Mouse (Mus musculus): ENCODE measurements around the gene BC030499.

The BC030499 gene

DNA sequence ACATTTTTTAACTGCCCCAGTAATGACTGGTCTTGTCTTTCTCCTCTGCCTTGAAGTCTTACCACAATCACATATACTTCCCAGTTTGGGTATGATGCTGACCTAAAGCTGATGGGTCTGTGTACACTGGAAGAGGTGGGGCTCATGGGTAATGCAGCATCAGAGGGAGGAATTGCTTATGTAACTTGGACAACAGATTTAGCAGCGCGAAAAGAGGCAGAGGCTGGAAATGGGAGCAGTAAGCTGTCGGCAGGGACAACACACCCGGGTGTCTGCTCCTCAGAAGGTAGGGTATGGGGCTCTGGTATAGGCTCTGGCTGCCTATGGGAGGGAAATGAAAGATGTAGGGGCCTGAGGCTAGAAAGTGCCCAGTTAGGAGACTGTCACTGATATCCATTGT lies at the start of gene BC030499:
Gene BC030499 (plus strand): TSS at position 188 of the 400 bp plus-strand sequence.
- no peak for DNase-seq

DNA sequence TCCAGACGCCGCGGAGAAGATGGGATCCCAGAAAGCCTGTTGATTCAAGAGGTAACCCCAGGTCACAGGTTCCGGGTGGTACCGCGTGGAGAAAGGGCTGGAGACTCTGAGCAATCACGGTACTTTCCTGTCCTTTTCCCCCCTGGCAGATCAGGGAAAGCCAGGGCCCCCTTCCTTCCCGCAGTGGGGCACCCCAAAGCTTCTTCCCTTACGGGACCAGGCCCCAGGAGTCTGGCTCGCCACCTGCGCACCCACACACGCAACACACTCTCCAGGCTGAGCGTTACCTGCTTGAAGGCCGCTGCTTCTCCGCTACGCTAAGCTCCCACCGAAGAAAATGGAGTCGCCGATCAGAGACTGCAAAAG lies 45.4 kb upstream of the BC030499 start:
- no peak for DNase-seq

DNA sequence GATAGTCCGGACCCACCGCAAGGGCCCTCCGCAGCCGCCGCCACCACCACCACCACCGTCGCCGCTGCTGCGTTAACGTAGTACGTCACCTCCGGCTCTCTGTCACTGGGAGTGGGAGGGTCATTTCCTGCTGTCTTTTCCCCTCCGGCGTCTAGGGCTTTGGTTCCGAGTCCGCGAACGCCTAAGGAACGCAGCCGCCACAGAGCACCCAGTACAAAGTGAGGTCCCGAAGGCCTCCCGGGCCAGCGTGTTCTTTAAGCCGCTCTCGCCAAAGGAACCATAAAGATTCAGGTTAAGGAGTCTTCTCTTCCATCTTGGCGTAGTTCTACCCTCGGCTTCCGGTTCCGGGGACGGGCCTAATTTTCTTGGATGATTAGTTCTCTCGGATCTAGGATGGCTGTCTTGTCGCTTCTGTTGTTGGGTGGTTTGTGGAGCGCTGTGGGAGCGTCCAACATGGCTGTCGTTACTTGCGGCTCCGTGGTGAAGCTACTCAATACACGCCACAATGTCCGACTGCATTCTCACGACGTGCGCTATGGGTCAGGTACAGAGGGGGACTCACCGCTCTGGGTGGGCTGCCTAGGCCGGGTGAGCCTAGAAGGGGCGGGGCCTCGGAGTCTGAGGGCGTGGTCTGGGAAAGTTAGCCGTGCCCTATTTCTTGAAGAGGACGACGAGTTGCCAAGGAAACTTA lies 44.9 kb upstream of the BC030499 start, which contains the start of the genes Sdf2 and Supt6:
Gene Sdf2 (plus strand): TSS at position 120 of the 691 bp plus-strand sequence.
Gene Supt6 (minus strand): TSS at position 361 of the 691 bp plus-strand sequence.
- DNase-seq: peak; percentile 86 to 87

DNA sequence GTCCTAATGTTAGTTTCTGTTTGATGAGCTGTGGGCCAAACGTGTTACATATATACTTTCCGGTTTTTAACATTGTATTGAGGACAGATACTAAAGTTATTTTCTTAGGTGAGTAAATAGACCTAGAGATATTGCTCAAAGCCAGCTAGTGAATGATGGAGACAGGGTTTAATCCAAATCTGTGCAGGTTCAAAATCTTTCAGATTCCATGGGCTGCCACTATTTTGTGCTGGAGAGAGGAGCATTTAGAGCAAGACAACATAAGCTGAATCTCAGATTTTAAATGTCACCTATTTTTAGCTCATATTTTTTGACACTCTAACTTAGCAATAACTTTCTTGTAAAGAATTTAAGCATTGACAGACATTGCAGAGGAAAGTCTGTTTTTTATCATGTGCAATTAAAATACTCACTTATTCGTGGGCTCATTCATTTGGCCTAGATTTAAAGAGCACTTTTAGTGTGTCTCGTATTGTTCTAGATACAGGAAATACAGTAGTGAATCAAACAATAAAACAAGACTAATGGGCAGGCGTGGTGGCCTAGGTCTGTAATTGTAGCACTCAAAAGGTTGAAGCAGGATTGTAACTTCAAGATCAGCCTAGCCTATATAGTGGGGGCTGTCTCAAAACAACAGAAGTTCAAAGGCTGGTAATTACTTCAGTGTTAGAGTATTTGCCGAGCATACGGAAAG lies 44.2 kb upstream of the BC030499 start:
- DNase-seq: no peak

DNA sequence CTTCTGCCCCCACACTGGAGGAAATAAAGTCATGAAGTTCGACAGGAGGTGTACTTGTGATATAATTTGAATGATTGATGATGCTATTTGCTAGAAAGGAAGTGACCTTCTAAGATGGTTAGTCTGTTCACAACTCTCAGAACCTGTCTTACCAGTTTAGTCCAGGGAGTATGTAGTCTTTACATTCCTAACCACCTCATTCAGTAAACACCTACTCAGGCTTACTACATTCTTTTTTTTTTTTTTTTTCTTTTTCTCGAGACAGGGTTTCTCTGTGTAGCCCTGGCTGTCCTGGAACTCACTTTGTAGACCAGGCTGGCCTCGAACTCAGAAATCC lies 43.7 kb upstream of the BC030499 start:
- no peak for DNase-seq

DNA sequence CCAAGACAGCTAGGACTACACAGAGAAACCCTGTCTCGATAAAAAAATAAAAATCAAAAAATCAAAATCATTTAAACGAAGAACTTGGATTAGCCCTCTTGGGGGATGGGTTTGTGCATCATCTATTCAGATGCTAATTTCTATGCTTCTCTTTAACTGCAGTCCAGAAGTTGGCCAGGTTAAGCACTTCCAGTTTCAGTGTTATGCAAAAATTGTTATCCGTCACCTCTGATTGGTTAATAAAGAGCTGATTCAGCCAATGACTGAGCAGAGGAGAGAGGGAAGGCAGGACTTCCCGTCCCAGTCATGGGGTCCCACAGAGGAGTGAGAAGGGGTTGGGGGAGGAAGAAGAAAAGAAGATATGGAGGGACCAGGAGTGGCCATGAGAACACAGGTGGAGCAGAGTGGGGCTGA lies 42.9 kb upstream of the BC030499 start:
- DNase-seq: no peak

DNA sequence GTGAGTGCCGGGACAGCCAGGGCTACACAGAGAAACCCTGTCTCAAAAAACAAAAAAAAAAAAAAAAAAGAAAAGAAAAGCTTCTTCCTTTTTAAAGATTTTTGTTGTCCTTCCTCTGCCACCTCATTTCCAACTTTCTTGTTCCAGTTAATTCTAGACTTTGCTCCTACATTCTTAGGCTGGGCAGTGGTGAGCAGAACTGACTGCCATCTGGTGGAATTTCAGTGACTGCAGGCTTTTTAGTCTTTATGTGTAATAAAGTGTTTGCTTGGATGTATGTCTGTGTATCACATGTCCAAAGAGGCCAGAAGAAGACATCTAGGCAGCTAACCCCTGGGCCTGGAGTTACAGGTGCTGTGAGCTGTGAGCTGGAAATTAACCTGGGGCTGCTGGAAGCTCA lies 34.0 kb upstream of the BC030499 start:
- DNase-seq: no peak

DNA sequence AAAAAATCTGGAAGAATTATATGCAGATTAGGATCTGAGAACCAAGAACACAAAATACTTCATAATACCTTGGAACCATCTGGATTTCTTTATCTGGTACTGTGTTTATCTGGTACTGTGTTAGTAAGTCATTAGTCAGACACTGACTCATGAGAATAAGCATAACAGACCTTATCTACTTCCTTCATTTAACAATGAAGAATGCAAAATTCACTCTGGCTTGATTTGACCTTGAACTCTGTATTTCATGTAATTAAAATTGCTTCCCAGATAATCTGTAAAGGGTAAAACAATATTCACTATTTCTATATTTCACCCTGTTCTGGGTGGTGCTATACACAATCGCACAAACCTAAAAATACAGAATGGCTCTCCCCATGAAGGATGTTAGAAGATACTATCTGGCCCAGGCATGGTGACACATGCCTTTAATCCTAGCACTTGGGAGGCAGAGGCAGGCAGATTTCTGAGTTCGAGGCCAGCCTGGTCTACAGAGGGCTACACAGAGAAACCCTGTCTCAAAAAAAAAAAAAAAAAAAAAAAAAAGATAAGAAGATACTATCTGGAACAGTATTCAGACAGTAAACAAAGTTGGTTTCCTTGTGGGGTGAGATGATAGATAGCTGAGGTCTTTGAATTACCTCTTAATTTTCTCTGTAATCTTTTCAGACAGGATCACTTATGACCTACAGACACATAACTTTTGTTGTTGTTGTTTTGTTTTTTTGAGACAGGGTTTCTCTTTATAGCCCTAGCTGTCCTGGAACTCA lies 30.0 kb upstream of the BC030499 start:
- DNase-seq: no peak

DNA sequence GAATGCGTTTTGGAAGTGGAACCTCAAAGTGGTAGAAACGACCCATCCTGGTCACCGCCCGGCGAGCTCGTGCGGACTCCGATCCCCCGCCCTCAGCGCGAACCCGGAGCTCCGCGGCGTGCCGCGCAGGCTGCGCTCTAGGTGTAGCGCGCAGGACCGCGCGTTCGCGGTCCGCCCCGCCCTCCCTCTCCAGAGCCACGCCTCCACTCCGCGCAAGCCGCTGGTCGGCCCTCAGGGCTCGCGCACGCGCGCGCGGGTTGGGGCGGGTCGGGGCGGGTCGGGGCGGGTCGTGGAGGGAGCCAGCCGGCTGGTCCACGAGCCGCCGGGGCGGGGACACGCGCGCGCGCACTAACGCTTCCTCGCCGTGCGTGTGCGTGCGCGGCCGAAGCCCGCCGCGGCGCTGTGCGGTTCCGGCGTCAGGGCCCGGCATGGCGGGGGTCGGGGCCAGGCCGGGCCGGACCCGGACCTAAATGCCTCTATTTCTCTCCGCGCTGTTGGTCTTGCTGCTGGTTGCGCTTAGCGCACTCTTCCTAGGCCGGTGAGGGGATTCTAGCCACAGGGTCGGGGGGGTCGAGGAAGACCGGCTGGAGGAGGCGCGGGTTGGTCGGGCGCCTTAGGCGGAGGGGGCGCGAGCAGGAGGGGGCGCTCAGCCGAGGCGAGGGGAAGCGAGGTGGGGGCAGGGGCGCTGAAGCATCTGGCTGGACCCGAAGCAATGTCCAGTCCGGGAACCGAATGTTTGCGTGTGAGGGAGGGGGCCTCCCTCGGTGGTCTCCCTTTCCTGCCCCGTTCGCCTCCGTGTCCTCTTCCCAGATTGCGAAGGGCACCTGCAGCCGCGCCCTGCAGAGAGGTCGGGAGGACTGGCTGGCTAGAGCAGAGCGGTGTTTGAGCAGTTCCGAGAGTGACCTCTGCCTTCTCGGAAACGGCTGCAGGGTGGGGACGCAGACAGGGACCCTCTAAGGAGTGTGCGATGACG lies 29.0 kb upstream of the BC030499 start, which contains the start of gene 2610507B11Rik:
Gene 2610507B11Rik (plus strand): TSS at position 373 of the 973 bp plus-strand sequence.
- peak; percentile 96 for DNase-seq

DNA sequence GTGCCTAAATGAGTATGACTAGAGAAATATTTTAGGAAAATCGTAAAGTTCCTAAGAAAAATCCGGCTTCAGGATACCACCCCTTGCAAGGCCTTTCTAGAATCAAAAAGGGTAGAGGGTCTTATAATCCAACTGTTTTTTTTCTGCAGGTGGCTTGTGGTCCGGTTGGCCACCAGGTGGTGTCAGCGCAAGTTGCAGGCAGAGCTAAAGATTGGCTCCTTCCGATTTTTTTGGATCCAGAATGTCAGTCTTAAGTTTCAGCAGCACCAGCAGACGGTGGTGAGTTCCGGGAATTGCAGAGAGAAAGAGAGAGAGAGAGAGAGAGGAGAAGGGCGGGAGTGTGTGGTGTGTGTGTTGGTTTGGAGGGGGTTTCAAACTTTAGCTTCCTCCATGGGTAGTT lies 28.1 kb upstream of the BC030499 start:
- peak; percentile 67 to 73 for DNase-seq

DNA sequence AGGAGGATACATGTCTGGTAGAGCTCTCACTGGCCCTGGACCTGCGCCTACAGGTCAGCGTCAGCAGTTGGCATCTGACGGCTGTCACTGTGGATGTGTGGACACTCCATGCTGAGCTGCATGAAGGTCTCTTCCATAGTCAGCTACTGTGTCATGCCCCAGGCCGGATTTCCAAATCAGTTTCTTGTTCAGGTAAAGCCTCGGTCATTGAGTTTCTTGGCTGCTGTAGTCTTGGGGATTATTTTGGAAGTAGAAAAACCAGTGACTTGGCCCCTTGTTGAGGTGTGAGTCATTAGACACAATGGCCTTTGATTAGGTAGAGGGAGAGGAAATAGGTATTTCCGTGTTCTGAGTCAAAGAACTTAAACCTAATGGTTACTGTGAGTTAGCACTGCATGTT lies 25.1 kb upstream of the BC030499 start:
- DNase-seq: no peak

DNA sequence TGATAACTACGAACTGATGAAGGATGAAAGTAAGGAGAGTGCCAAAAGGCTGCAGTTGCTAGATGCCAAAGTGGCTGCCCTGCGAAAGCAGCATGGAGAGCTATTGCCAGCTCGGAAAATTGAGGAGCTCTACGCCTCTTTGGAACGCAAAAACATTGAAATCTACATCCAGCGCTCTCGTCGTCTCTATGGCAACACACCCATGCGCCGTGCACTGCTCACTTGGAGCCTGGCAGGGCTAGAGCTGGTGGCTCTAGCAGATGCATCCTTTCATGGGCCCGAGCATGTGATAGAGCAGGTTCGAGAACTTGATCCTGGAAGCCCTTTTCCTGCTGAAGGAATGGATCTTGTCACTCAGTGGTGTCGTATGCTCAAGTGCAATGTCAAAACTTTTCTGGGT lies 18.7 kb upstream of the BC030499 start:
- DNase-seq: no peak

DNA sequence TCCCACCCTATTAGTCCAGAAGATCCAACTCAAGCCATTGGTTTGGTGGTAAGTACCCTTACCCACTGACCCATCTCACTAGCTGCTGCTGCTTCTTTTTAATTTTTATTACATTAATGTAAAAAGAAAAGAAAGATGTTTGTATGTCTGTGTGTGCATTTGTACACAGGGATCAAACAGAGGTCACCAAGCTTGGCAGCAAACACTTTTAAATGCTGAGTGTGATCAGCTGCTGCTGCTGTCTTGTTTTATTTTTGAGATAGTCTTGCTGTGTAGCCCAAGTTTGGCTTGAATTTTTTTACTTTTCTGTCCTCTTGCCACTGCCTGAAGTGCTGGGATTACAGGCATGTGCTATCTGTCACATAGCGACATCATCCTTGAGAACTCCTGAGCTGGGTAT lies 15.0 kb upstream of the BC030499 start:
- no peak for DNase-seq

DNA sequence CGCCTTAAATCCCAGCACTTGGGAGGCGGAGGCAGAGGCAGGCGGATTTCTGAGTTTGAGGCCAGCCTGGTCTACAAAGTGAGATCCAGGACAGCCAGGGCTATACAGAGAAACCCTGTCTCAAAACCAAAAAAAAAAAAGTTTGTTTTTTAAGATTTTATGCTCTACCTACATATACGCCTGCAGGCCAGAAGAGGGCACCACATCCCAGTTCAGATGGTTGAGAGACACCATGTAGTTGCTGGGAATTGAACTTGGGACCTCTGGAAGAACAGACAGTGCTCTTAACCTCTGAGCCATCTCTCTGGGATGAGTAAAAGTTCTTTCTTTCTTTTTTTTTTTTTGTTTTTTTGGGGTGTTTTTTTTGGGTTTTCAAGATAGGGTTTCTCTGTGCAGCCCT lies 14.5 kb upstream of the BC030499 start:
- peak in 1 of 2 experiments; percentile 20 for DNase-seq

DNA sequence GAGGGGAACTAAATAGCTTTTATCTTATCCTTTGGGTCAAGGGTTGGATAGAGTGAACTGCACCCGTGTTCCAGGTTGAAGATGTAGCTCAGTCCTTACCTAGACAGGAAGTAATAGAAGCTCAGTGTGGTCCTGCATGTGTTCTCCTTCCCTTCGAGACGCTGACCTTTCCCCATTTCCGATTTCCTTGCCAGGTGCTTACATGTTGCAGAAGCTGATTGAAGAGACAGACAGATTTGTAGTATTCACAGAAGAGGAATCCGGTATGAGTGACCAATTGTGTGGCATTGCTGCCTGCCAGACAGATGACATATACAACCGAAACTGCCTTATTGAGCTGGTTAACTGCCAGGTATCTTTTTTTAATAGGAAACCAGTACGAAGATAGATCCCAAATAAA lies 11.8 kb upstream of the BC030499 start:
- no peak for DNase-seq

DNA sequence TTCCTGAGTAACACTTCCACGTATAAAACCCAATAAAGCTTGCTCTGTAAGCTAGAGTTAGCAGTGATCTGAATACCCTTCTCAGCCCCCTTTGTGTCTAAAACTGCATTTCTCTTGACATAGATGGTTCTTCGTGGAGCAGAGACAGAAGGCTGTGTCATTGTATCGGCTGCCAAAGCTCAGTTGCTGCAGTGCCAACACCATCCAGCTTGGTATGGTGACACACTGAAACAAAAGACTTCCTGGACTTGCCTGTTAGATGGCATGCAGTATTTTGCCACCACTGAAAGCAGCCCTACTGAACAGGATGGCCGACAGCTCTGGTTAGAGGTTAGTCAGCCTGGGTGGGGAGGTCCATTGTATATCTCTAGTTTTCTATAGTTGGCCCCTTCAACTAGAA lies 11.1 kb upstream of the BC030499 start:
- no peak for DNase-seq

DNA sequence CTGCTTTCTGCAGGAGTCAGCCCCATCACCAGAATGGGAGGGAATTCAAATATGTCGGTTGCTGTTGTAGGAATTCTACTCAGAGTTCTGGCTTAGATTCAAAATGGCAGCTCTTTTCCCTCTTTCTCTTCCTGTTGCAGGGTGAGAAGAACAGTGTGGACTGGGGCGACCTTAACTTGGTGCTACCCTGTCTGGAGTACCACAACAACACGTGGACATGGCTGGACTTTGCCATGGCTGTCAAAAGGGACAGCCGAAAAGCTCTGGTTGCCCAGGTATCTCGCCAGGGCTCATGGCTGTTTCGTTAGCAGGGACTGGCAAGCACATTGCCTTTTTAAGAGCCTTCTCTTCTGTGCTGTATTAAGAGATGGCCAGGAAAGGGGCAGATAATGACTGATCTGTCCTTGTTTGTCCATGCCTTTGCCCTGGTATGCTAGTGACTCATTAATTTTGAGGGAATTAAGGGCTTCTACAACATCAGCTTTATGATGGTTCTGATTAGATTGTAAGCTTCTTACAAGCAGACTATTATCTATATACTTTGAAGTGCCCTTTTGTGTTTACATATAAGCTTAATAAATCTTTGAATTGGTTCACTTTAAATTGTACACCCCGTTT lies 1.4 kb upstream of the BC030499 start:
- DNase-seq: no peak

DNA sequence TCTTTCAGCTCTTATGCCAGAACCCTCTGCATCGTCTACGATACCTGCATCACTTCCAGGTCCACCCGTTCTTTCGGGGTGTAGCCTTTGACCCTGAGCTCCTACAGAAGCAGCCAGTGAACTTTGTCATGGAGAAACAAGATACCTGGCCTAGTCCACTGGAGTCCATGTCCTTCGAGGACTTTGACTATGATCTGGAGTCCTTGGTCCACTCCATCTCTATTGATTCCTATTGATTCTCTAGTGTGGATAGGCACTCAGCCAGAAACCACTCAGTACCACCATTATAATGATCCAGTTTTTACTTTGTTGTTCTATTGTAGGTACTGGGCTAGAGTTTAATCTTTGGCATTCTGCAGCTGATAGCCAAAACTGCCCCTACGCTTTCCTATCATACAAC lies 3.9 kb downstream of the BC030499 start:
- DNase-seq: no peak

DNA sequence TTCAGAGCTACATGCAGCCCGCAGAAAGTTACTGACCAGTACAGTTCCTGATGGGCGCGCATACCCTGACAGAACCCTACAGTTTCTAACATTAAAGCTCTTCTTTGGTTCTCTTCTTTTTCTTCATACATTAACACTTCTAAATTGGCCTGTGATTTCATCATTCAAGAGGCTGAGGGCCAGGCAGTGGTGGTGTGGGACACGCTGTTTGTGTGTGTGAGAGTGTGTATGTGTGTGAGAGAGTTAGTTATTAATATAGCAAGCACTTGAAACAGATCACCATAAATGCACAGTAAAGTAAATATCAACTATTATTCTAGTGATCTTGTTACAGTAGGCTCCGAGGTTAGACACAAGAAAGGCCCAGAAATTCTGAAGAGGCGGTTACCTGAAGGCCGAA lies 10.3 kb downstream of the BC030499 start:
- DNase-seq: no peak

DNA sequence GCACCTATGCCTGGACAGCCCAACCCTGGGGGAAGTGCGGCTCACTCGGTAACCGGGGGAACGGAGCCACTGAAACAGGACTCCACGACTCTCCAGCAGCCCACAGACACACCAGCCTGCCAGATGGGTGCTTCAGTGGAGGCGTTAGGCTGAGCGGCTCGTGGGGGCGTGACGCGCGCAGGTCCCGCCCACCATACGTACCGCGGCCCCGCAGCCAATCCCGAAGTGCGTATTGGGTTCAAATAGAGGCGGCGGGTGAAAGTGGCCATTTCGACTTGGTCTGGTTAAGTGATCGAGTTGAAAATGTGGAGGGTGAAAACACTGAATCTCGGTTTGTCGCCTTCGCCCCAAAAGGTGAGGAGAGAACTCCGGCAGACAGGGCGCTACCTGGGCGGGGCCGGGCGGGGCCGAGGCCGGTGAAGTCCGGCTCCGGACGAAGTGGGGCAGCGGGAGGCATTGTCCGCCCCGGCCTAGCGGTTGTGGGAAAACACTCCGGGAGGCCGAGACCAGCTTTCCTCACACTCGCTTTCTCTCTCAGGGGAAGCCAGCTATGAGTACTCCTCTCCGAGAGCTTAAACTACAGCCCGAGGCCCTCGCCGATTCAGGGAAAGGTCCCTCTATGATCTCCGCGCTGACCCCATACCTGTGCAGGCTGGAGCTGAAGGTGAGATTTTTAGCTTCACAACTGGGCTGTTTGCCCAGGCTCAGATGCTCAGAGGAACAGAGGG lies 10.9 kb downstream of the BC030499 start, which contains the start of gene Spag5:
Gene Spag5 (plus strand): TSS at position 173 of the 728 bp plus-strand sequence.
- peak; percentile 90 to 91 for DNase-seq

DNA sequence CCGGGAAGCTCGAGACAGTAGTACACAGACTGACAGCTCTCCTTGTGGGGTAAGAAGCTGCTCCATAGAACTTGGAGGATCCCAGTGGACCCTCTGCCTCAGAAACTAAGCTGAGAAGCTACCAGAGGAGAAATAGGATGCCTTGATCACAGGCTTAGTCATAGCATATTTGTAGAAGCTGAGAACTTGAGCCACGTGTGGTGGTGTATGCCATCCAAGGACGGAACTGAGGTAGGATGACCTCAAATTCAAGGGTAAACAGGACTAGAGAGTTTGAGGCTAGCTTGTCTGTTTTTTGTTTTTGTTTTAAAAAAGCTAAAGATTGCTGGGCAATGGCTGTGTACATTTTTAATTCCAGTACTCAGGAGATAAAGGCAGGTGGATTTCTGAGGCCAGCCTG lies 14.6 kb downstream of the BC030499 start:
- no peak for DNase-seq

Data from cerebellum, postnatal 14 days (tissue).